Mouse (Mus musculus) heart, embryonic 14.5 days (tissue): ENCODE measurements at regions not wholly inside any gene's neighbourhood (a gene's known extent, or its start where the extent isn't known, plus 50 kb on each side); places are given as distances from the start of the nearest gene placed in this dataset.

Experiments
- ATAC-seq: fragments of 200-750 bp; cut with Nextera tagmentation; 2 replicates; pipeline ENCODE4 v1.8.0; 2017; ENCODE audit warnings: low read depth, moderate TSS enrichment; ENCODE audit not compliant: insufficient number of reproducible peaks, insufficient read depth, low FRiP score
- H3K27ac ChIP-seq, 2 experiments: fragments of 200-500 bp in 1 of 2; fragments of 300-500 bp in 1 of 2; sonication (generic) in 1 of 2; replicated peaks in 1 of 2; 2 replicates each; pipeline ENCODE4 v1.5.1; 2012 to 2014; ENCODE audit warnings: low read depth in 2 of 2, low read length in 2 of 2, control low read depth in 1 of 2, mild to moderate bottlenecking in 1 of 2, mixed read lengths in 1 of 2; ENCODE audit not compliant: control insufficient read depth in 1 of 2, insufficient read depth in 1 of 2
- H3K27me3 ChIP-seq: fragments of 300-500 bp; sonication (generic); 2 replicates; pipeline ENCODE4 v1.6.1; 2014; ENCODE audit warnings: mild to moderate bottlenecking, low read length, control low read depth; ENCODE audit not compliant: control insufficient read depth, insufficient read depth
- H3K36me3 ChIP-seq: fragments of 300-500 bp; sonication (generic); 2 replicates; pipeline ENCODE4 v1.6.1; 2014; ENCODE audit warnings: mild to moderate bottlenecking, control low read depth, low read length, mixed read lengths; ENCODE audit not compliant: control insufficient read depth, insufficient read depth
- H3K4me1 ChIP-seq, 2 experiments: fragments of 200-500 bp in 1 of 2; fragments of 300-500 bp in 1 of 2; sonication (generic) in 1 of 2; 2 replicates each; pipeline ENCODE4 v1.6.1; 2012 to 2014; ENCODE audit warnings: low read length in 2 of 2, control low read depth in 1 of 2, mixed read lengths in 1 of 2; ENCODE audit not compliant: control insufficient read depth in 2 of 2, insufficient read depth in 2 of 2
- H3K4me2 ChIP-seq: fragments of 300-500 bp; sonication (generic); 2 replicates; pipeline ENCODE4 v1.6.1; 2014; ENCODE audit warnings: mild to moderate bottlenecking, low read length
- H3K4me3 ChIP-seq, 2 experiments: fragments of 200-500 bp in 1 of 2; fragments of 300-500 bp in 1 of 2; sonication (generic) in 1 of 2; 2 replicates each; pipeline ENCODE4 v1.5.1; 2012 to 2014; ENCODE audit warnings: low read length in 2 of 2, mild to moderate bottlenecking in 2 of 2, control low read depth in 1 of 2, low read depth in 1 of 2, moderate library complexity in 1 of 2; ENCODE audit not compliant: control insufficient read depth in 1 of 2, insufficient read depth in 1 of 2
- H3K9ac ChIP-seq: fragments of 300-500 bp; sonication (generic); 2 replicates; pipeline ENCODE4 v1.6.1; 2014; ENCODE audit warnings: mild to moderate bottlenecking, low read length
- H3K9me3 ChIP-seq: fragments of 300-500 bp; sonication (generic); 2 replicates; pipeline ENCODE4 v1.6.1; 2016; ENCODE audit warnings: low read length, control low read depth; ENCODE audit not compliant: control insufficient read depth
- WGBS: fragments of 180-500 bp; shearing (Covaris S2); extraction: QIAGEN DNeasy Blood & Tissue Kit; methylation state at CpG from one replicate; pipeline ENCODE4 v1.1.7; 2014; 5-methylcytosine and 5-hydroxymethylcytosine counted together

DNA sequence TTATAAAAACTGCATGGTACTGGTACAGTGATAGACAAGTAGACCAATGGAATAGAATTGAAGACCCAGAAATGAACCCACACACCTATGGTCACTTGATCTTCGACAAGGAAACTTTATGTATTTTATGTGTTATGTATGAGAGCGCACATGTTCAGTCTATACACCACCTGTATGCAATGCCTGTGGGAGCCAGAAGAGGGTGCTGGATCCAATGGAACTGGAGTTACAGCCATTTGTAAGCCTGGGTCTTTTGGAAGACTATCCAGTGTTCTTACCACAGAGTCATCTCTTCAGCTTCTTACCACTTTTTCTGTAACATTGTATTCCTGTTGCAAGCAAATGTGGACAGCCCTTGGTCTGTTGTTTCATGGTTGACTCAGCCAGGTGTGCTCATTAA lies 261.4 kb downstream of the Nup35 start:
- WGBS = 80% methylated on average over 2 of the region's 2 CpGs

DNA sequence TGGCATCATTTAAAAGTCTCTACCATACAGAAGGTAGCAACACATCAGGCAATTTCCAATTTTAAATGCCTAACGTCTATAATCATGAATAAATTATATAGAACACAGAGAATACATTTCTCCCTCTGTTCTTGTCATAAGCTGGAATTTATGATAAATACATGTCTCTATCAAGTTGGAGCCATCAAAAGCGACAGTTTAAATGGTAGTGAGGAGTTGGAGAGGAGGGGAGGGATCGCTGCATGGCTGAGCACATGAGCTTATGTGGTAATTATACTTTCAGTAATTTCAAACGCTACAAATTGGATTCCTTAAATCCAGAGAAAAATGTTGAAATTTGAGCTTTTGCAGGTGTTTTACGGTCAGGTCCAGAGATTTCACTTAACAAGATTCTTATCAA lies 267.2 kb downstream of the Nup35 start:
- H3K4me1 ChIP-seq = no peaks in the 10 kb centered on the region
- 0 out of 2 replicates have a peak, but pooled peaks cover 5% of the 10 kb centered on the region for H3K9me3 ChIP-seq
- WGBS = 84% methylated on average over 5 of the region's 5 CpGs
- H3K27ac ChIP-seq = no peak overlapping the region
- H3K36me3 ChIP-seq = no peaks in the 10 kb centered on the region
- H3K27me3 ChIP-seq = no peaks in the 10 kb centered on the region
- no peak for ATAC-seq
- H3K9ac ChIP-seq = no peak overlapping the region
- H3K4me2 ChIP-seq = no peak overlapping the region
- no peak overlapping the region for H3K4me3 ChIP-seq

More for the DNA sequence above, 261.4 kb downstream of the Nup35 start:
- no peaks in the 10 kb centered on the region for H3K27me3 ChIP-seq
- no peak for ATAC-seq
- no peaks in the 10 kb centered on the region for H3K9me3 ChIP-seq
- H3K4me1 ChIP-seq = no peaks in the 10 kb centered on the region
- no peak overlapping the region for H3K27ac ChIP-seq
- no peaks in the 10 kb centered on the region for H3K36me3 ChIP-seq
- H3K4me3 ChIP-seq = no peak overlapping the region
- no peak overlapping the region for H3K9ac ChIP-seq
- H3K4me2 ChIP-seq = no peak overlapping the region

DNA sequence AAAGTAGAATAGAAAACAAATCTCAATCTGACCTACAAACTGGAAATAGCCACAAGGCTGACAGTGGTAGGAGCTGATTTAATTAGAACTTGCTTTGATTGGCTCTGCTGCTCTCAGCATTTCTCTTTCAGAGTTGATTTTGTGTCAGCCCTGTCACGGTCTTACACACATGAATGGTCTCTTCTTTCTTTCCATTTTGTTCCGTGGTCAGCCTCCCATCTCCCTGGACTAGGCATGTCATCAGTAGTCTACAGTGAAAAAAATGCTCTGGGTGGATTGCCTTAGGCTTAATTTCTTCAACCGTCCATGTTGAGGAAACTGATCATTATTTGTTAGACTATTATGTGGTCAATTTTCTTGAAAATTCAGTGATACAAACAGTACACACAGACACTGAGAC lies 285.0 kb downstream of the Nup35 start:
- Histone ChIP-seq H3K4me2 (no peak overlapping the region), H3K4me1 (peaks cover 0 to 5% of the 10 kb centered on the region in 2 experiments; a peak in 1 of 4 replicates), H3K27ac (no peak overlapping the region), H3K4me3 (no peak overlapping the region), H3K9me3 (no peaks in the 10 kb centered on the region), H3K27me3 (no peaks in the 10 kb centered on the region), H3K36me3 (no peaks in the 10 kb centered on the region), H3K9ac (no peak overlapping the region)
- WGBS = 83% methylated on average over 3 of the region's 3 CpGs
- ATAC-seq = no peak

DNA sequence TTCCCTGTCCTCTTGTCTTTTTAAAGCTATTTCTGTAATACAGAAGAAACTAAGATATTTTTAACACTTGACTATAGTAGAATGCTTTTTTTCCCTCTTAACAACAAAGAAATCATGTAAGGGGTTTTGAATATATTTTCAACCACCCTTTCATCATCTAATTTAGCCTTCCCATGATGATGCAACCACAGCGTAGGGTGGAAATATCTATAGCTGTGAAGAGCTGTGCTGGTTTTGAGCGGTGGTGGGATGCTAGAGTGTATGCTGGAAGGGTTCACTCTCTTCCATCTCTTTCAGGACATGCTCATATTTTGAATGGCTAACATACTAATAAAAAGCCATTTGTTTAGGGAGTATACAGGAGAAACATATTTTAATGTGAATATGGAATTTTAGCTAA lies 296.4 kb downstream of the Nup35 start:
- no peak for ATAC-seq
- H3K4me2 ChIP-seq = no peak overlapping the region
- H3K4me3 ChIP-seq = no peak overlapping the region
- no peak overlapping the region for H3K27ac ChIP-seq
- H3K9me3 ChIP-seq = no peaks in the 10 kb centered on the region
- WGBS = 87% methylated on average over 2 of the region's 2 CpGs
- H3K4me1 ChIP-seq = no peaks in the 10 kb centered on the region
- no peak overlapping the region for H3K9ac ChIP-seq
- H3K27me3 ChIP-seq = no peaks in the 10 kb centered on the region
- no peaks in the 10 kb centered on the region for H3K36me3 ChIP-seq

DNA sequence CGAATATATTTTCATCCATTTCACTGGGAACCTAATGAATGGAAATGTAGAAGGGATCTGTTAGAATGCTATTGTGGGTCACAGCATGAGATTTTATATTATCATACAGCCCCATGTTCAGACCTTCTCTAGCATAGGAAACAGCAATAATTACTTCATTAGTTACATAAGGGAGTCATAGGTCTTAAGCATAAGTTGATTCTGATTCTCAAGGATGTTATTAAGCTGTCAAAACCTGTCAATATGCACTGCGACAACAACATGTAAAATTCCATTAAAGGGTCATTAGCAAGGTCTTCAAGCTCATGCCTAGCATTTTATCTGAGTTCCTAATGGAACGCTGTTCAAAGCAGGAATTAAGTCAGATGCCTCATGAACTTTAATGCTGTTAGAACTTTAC lies 328.5 kb downstream of the Nup35 start:
- no peak overlapping the region for H3K27ac ChIP-seq
- no peak overlapping the region for H3K9ac ChIP-seq
- H3K36me3 ChIP-seq = no peaks in the 10 kb centered on the region
- no peak overlapping the region for H3K4me3 ChIP-seq
- H3K4me1 ChIP-seq = no peaks in the 10 kb centered on the region
- H3K4me2 ChIP-seq = no peak overlapping the region
- no peaks in the 10 kb centered on the region for H3K9me3 ChIP-seq
- H3K27me3 ChIP-seq = no peaks in the 10 kb centered on the region
- no peak for ATAC-seq
- WGBS = 81% methylated on average over 3 of the region's 3 CpGs

DNA sequence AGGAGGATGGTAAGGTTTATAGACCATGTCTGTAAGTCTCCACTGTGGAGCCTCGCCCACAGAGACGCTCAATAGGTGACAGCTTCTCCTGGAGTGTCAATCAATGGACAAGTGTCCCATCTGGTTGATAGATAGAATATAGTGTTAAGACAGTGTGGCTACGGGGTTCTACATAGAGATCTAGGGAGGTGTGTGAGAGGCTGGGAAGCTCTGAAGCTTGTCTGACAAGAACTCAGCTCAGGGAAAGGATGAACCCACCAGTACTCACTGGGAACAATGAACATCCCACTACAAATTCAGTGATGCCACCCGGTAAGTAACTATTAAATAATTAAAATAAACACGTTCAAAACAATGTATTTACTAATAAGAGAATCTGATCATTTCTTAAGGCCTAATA lies 349.7 kb downstream of the Nup35 start:
- no peaks in the 10 kb centered on the region for H3K9me3 ChIP-seq
- H3K4me3 ChIP-seq = no peak overlapping the region
- 78% methylated on average over 5 of the region's 5 CpGs for WGBS
- H3K4me2 ChIP-seq = no peak overlapping the region
- no peaks in the 10 kb centered on the region for H3K36me3 ChIP-seq
- no peak overlapping the region for H3K27ac ChIP-seq
- no peak overlapping the region for H3K9ac ChIP-seq
- no peaks in the 10 kb centered on the region for H3K27me3 ChIP-seq
- peaks cover 5 to 14% of the 10 kb centered on the region in 2 experiments for H3K4me1 ChIP-seq
- ATAC-seq = no peak

DNA sequence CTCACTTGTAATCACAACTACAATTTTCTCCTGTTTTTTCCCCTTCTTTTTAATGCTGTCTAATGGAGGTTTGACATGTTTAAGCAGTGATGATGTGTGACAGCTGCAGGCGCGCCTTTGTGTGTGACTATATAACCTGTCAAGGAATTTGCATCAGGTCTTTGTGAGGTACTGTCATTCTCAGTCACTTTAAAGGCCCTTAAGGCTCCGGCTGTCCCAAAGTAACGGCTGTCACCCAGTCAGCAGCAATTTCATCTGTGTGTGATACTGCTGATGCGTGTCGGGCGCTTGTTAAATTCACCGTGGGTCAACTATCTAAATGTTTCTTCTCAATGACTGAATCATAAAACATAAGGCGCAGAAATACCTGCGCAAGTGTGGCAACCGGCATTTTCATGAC lies 350.2 kb downstream of the Nup35 start:
- no peak overlapping the region for H3K27ac ChIP-seq
- no peaks in the 10 kb centered on the region for H3K27me3 ChIP-seq
- H3K9me3 ChIP-seq = no peaks in the 10 kb centered on the region
- 77% methylated on average over 11 of the region's 11 CpGs for WGBS
- peaks cover 5 to 14% of the 10 kb centered on the region in 2 experiments for H3K4me1 ChIP-seq
- no peak overlapping the region for H3K9ac ChIP-seq
- H3K36me3 ChIP-seq = no peaks in the 10 kb centered on the region
- H3K4me2 ChIP-seq = no peak overlapping the region
- ATAC-seq = no peak
- no peak overlapping the region for H3K4me3 ChIP-seq

DNA sequence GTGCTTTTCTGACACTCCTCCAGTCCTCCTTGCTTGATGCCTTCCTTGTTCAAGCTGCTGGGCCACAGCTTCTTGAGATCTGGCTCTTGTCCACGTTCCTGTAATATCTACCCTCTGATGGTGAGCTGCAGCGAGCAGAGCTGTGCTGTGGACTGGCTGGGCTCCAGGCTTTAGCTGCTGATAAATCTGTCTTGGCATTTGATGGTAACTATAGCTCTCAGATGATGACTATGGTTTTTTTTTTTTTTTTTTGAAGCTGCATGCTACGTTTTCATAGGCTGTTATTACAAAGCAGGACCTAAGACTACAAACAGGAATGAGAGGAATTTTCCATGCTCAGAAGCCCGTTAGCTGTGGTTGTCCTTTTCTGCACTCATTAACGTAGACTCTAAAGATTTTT lies 352.3 kb downstream of the Nup35 start:
- Histone ChIP-seq H3K4me1 (peaks cover 5 to 14% of the 10 kb centered on the region in 2 experiments), H3K27ac (peak overlapping the region; percentile 70 to 87), H3K4me3 (no peak overlapping the region), H3K9ac (no peak overlapping the region), H3K9me3 (no peaks in the 10 kb centered on the region), H3K36me3 (no peaks in the 10 kb centered on the region), H3K27me3 (no peaks in the 10 kb centered on the region), H3K4me2 (peak overlapping the region; percentile 31)
- ATAC-seq = peak; percentile 80
- 7% methylated on average over 5 of the region's 5 CpGs for WGBS
